Mouse (Mus musculus): ENCODE measurements around the gene Plcxd3.
"Not testable (repeated sequence)": the region's sequence is repeated elsewhere in the genome, so short reads cannot be mapped to it uniquely, and the experiment has no call there.

Plcxd3 gene

GRCm38 (mm10) chr15:4559121-4559520, 183.8 kb downstream of the Plcxd3 start:
- DNase-seq (ENCODE audit: low spot score in 2 of 2) = no peak

GRCm38 (mm10) chr15:4561431-4561970, 186.2 kb downstream of the Plcxd3 start:
- no peak for DNase-seq (ENCODE audit: low spot score in 2 of 2)

- DNase-seq (ENCODE audit: low spot score in 2 of 2) = not testable (repeated sequence)
Observed at GRCm38 (mm10) chr15:4595521-4595920, 220.2 kb downstream of the Plcxd3 start.

GRCm38 (mm10) chr15:4598661-4599060, 223.4 kb downstream of the Plcxd3 start:
- DNase-seq (ENCODE audit: low spot score in 2 of 2) = not testable (repeated sequence)

GRCm38 (mm10) chr15:4599331-4599730, 224.0 kb downstream of the Plcxd3 start:
- DNase-seq (ENCODE audit: low spot score in 2 of 2) = not testable (repeated sequence)

- DNase-seq (ENCODE audit: low spot score in 2 of 2) = no peak
Observed at GRCm38 (mm10) chr15:4605630-4606029, 230.3 kb downstream of the Plcxd3 start.
